Mouse (Mus musculus): ENCODE measurements around the gene Atp2c2.

Gene Atp2c2

GRCm38 (mm10) chr8:119699549-119700134 lies at the start of gene Atp2c2:
Atp2c2 (plus strand) TSS chr8:119700009.
- DNase-seq (ENCODE audit: low spot score in 2 of 2): no peak

DNA sequence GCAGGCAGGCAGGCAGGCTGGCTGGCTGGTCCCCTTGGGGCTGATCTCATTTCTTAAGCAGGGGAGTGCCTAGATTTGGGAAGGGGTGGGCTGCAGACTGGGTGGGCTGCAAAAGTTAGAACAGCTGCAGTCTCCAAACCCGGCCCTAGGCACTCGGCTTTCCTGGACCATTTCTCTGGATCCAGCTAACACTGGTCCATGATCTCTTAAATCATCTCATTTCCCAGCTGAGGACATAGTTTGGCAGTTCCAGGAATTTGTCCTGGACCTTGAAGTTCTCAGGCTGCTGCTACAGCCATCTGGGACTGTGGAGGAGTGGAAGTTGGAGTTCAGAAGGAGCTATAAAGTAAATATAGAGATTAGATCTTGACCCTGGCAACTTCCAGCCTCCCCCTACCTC lies 48.5 kb upstream of the Atp2c2 start:
- DNase-seq (ENCODE audit: low spot score in 2 of 2): no peak

GRCm38 (mm10) chr8:119656709-119657464 lies 42.9 kb upstream of the Atp2c2 start:
- peak in 1 of 2 experiments; percentile 19 for DNase-seq (ENCODE audit: low spot score in 2 of 2)

- no peak for DNase-seq (ENCODE audit: low spot score in 2 of 2)
Measured at GRCm38 (mm10) chr8:119661081-119661480, 38.7 kb upstream of the Atp2c2 start.

GRCm38 (mm10) chr8:119661892-119662291 lies 37.9 kb upstream of the Atp2c2 start:
- no peak for DNase-seq (ENCODE audit: low spot score in 2 of 2)

- no peak for DNase-seq (ENCODE audit: low spot score in 2 of 2)
Measured at GRCm38 (mm10) chr8:119663440-119663839, 36.4 kb upstream of the Atp2c2 start.

DNA sequence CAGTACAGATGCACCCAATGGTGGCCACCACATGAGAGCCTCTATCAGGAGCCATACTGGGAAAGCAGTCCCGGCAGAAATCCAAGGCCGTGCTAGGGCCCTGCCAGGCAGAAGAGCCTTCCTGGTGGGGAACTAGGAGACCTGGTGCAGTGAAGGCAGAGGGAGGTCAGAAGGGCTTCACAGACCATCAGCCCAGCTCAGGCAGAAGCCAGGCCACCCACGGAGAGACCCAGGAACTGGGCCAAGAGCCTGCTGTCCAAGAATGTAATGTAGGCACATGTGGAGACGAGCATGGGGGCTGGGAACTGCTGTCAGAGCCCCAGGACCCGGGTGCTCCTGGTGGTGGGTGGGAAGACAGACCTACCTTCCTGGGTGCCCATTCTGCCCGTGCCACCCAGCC lies 34.5 kb upstream of the Atp2c2 start:
- no peak for DNase-seq (ENCODE audit: low spot score in 2 of 2)

- no peak for DNase-seq (ENCODE audit: low spot score in 2 of 2)
Measured at GRCm38 (mm10) chr8:119666219-119666951, 33.4 kb upstream of the Atp2c2 start, which contains the start of gene Wfdc1. Wfdc1 (plus strand) TSS chr8:119666365.

GRCm38 (mm10) chr8:119668447-119668846 lies 31.4 kb upstream of the Atp2c2 start:
- no peak for DNase-seq (ENCODE audit: low spot score in 2 of 2)

GRCm38 (mm10) chr8:119669284-119669683 lies 30.5 kb upstream of the Atp2c2 start:
- no peak for DNase-seq (ENCODE audit: low spot score in 2 of 2)

DNA sequence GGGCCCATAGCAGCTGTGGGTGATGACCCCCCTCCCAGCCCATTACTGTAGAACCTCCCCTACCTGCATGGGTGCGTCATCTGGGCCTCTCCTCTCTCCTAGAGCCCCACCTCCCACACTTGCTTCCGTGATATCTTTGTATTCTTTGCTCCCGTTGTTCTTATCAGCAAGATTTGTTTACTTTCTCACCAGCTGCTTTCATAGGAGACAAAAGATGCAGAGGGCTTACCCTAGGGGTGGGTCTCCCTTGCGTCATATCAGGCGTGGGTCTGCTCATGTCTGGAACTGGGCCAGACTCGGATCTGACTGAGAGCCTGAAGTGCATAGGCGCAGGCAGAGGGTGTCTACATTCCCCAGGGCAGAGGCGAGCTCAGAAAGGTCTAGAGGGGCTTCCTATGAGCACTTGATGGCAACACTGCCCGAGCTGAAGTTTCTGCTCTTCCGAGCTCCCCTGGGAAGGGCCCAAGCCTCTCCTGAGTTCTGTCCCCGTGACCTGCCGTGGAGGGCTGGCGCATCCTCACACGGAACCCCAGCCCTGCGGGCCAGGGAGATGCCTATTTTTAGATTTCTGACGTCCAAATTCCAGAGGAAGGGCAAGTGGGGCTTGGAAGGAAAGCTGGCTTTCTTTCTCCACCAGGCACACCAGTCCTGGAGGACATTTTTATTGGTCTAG lies 29.3 kb upstream of the Atp2c2 start:
- no peak for DNase-seq (ENCODE audit: low spot score in 2 of 2)

- DNase-seq (ENCODE audit: low spot score in 2 of 2): no peak
Measured at GRCm38 (mm10) chr8:119673976-119674555, 25.7 kb upstream of the Atp2c2 start.

- DNase-seq (ENCODE audit: low spot score in 2 of 2): no peak
Measured at GRCm38 (mm10) chr8:119675457-119675856, 24.4 kb upstream of the Atp2c2 start.

DNA sequence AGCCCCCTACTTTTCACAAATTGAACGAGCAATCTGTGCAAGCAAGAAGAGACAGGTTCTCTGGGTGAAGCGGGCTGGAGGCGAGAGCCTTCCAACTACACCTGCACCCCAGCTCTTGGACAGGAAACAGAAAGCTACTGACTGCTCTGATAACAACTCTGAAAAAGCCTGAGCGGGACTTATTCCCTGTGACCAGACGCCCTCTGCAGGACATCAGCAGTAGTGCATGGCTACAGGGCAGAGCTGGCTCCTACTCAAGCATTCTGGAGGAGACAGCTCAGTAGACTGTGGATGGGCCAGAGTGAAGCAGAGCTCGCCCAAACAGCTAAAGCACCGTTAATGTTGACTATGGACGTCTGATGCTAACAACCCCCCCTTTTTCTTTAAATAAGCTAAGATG lies 23.4 kb upstream of the Atp2c2 start:
- DNase-seq (ENCODE audit: low spot score in 2 of 2): peak; percentile 69 to 85

GRCm38 (mm10) chr8:119678138-119678843 lies 21.5 kb upstream of the Atp2c2 start:
- DNase-seq (ENCODE audit: low spot score in 2 of 2): peak in 1 of 2 experiments; percentile 46

DNA sequence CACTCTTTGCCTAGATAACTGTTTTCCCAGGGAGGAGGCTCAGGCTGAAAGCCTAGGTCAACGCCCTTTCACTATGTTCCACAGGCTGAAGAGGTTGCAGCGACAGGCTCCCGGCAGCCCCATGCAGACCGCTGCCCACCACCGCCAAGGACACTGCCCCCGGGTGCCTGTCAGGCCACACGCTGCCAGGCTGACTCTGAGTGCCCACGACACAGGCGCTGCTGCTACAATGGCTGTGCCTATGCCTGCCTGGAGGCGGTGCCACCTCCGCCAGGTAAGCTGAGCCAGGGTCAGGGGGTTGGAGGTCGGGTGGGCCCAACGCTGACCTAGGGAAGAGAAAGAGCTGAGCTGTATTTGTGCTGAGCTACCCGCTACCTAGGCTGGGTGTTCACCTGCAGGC lies 20.6 kb upstream of the Atp2c2 start:
- DNase-seq (ENCODE audit: low spot score in 2 of 2): no peak

GRCm38 (mm10) chr8:119690602-119691001 lies 9.2 kb upstream of the Atp2c2 start:
- no peak for DNase-seq (ENCODE audit: low spot score in 2 of 2)

- DNase-seq (ENCODE audit: low spot score in 2 of 2): no peak
Measured at GRCm38 (mm10) chr8:119691989-119692388, 7.8 kb upstream of the Atp2c2 start.

- DNase-seq (ENCODE audit: low spot score in 2 of 2): no peak
Measured at GRCm38 (mm10) chr8:119694696-119695095, 5.1 kb upstream of the Atp2c2 start.

- no peak for DNase-seq (ENCODE audit: low spot score in 2 of 2)
Measured at GRCm38 (mm10) chr8:119697163-119697562, 2.6 kb upstream of the Atp2c2 start.

- peak; percentile 16 to 60 for DNase-seq (ENCODE audit: low spot score in 2 of 2)
Measured at GRCm38 (mm10) chr8:119698960-119699359, 849 bp upstream of the Atp2c2 start.
